In the genomic region with DNA sequence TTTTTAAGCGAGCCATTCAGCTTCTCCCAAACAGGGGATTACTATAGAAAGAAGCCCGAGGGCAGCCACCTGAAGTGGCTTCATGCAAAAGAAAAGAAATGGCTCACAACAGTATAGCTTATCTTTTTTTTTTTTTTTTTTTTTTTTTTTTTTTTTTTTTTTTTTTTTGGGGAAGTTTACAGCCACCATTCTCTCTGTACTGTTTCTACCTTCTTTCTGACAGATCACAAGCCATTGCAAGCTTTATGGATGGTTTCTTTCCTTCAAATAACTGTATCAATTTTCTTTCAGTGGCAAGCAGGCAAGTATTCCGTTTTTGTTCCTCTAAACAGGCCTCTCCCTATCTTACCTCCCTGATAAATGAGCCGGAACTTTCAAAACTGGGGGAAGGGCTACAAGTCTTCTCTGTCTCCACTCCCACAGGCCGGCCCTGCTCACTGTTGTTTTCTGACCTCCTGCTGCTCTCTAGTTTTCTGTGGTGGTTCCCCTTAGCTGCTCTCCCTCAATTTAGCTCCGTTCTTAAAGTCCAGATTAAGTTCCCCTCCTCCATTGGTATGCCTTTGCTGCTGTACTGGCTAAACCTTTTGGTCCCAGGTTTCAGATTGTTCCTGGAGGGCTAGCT, we compare ENCODE assay signal across 9 mouse cellular contexts. TPM values are rescaled to one million over a fixed set of nuclear protein-coding genes. Genes with fewer than 3 reads are reported as not detected.
DNase-seq lines count a peak whose midpoint lies in the region; ATAC-seq lines count a peak whose summit lies in the region.
"Had no signal": no experiment of that assay in that cellular context is flagged by ENCODE, and none has a peak within 500 bp of the region (broad histone marks: within the 10 kb centered on the region; RNA-seq: fewer than 3 reads in every experiment).

No protein-coding gene starts in this region.

- no peaks in the 10 kb centered on the region for H3K36me3 ChIP-seq in kidney, embryonic 14.5 days (ENCODE audit: control insufficient read depth, insufficient read depth, low read length)

- no peaks in the 10 kb centered on the region for H3K27me3 ChIP-seq in kidney, embryonic 14.5 days (ENCODE audit: control insufficient read depth, insufficient read depth, low read length)

- DNase-seq in adrenal gland, postnatal 14 days, result peak; percentile 33
- no peak for DNase-seq in adrenal gland, postnatal 4 days (ENCODE audit: low spot score in 2 of 2)
- peak; percentile 84 for DNase-seq in embryo, embryonic 10.5 days (ENCODE audit: low spot score)
- DNase-seq in neural tube, embryonic 10.5 days (ENCODE audit: extremely low spot score, low spot score), result peak; percentile 52
- DNase-seq in urinary bladder, postnatal 10 days (ENCODE audit: low spot score), result no peak
- DNase-seq in urinary bladder, postnatal 25 days (ENCODE audit: low spot score), result no peak
- DNase-seq in cerebellum, postnatal 36 days, result no peak
- DNase-seq: lung, adult 2 months had no signal

- ATAC-seq in kidney, embryonic 14.5 days (ENCODE audit: low FRiP score, low TSS enrichment), result peak; percentile 41

- peak overlapping the region; percentile 91; the same call in 1 of the 2 replicates for H3K4me3 ChIP-seq in kidney, embryonic 14.5 days (ENCODE audit: low read length)

- H3K9ac ChIP-seq in kidney, embryonic 14.5 days (ENCODE audit: low read depth, low read length), result no peak overlapping the region

- peak overlapping the region; percentile 85 for H3K4me2 ChIP-seq in kidney, embryonic 14.5 days (replicated peaks; ENCODE audit: low read depth, low read length)

- 6% methylated on average over 6 of the region's 6 CpGs for WGBS in kidney, embryonic 14.5 days

- peaks cover 42% of the 10 kb centered on the region for H3K4me1 ChIP-seq in kidney, embryonic 14.5 days (ENCODE audit: control insufficient read depth, insufficient read depth, low read length)

- peak overlapping the region; percentile 76 for H3K27ac ChIP-seq in kidney, embryonic 14.5 days (ENCODE audit: low read depth, low read length)

- no peaks in the 10 kb centered on the region for H3K9me3 ChIP-seq in kidney, embryonic 14.5 days (ENCODE audit: control insufficient read depth, low read length)

RNA-seq across cellular contexts. Expression of a gene that starts 1.6 kb away (rescaled TPM):
- 19.8 and 22.0 TPM in 2 replicates for total RNA-seq in adrenal gland, postnatal 14 days (2021)
- 10 to 100 TPM; 25.5 to 45.0 TPM for total RNA-seq in adrenal gland, postnatal 4 days (2021)
- polyA plus RNA-seq in kidney, embryonic 14.5 days (2014; fragmentation: Nextera tagmentation; extraction: Ambion mirVana), result 21.9 and 42.5 TPM in 2 replicates

Comparison
In these comparisons a context has a peak if more than half of its experiments do, and no peak if none do; other contexts are left out.
1. DNase-seq: peak in adrenal gland, postnatal 14 days (single experiment), embryo, embryonic 10.5 days (single experiment) and neural tube, embryonic 10.5 days (single experiment); none in adrenal gland, postnatal 4 days (0 of 2), urinary bladder, postnatal 10 days (single experiment), urinary bladder, postnatal 25 days (single experiment) and cerebellum, postnatal 36 days (0 of 2).